Mouse (Mus musculus): ENCODE data around the gene Srsf2.

DNA sequence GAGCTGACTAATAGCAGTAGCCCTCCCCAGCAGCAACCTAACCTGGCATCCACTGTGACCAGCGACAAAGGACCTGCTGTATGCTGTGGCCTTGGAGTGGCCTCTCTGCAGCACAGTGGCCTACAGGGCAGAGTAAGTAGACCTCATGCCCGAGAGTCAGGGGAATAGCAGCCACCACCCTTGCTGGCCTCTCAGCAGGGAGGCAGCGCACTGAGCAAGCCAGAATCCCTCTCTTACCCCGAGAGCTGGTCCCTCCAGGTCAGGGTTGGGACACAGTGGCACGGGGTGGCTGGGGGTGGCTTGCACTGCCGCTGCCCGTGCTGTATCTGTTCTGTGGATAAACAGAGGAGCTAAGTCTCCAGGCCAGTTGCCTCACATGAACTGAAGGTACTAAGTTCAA, 13.3 kb downstream of the Srsf2 start:
- no peak for TF ChIP-seq CTCF (IDR thresholded peaks at IDR 0.05; ENCODE audit: control insufficient read depth, insufficient read depth, insufficient replicate concordance, low read depth, low read length)
- TF ChIP-seq POLR2A (IDR thresholded peaks at IDR 0.05; ENCODE audit: control insufficient read depth, low read depth, low read length), result no peak; the same call in 1 of the 2 replicates
